Mouse (Mus musculus): ENCODE measurements at regions not wholly inside any gene's neighbourhood (a gene's known extent, or its start where the extent isn't known, plus 50 kb on each side); places are given as distances from the start of the nearest gene placed in this dataset.

DNA sequence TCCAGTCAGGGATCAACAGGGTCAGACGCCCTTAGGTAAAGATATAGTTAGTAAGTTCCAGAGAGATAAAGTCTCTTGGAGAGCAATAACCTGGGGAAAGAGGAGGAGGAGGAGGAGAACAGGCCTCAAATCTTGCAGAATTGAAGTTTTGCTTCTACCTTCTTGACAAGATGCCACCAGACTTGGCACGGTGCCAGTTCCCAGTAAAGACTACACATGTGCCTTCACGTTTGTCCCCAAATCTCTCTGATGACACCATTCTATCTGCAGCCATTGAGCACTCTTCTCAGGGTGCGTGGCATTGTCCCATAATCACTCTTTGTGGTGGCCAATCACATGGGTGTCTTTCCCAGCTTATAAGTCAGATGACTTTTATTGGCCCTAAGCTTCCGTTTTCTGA lies 64.3 kb downstream of the Cartpt start:
- Histone ChIP-seq H3K36me3 (ENCODE audit: control insufficient read depth in 1 of 2, insufficient read depth in 2 of 2, low read length in 2 of 2) (no peaks in the 10 kb centered on the region), H3K4me3 (ENCODE audit: control insufficient read depth in 1 of 2, insufficient read depth in 1 of 2, low read depth in 2 of 2, low read length in 2 of 2) (no peak overlapping the region), H3K27me3 (ENCODE audit: control insufficient read depth in 1 of 2, insufficient read depth in 2 of 2, low read length in 2 of 2) (no peaks in the 10 kb centered on the region), H3K9me3 (replicated peaks; ENCODE audit: insufficient read depth, low read length) (no peaks in the 10 kb centered on the region), H3K4me1 (ENCODE audit: control insufficient read depth in 1 of 2, insufficient read depth in 2 of 2, low read length in 2 of 2) (no peaks in the 10 kb centered on the region), H3K9ac (ENCODE audit: control insufficient read depth, low read depth, low read length, poor library complexity, severe bottlenecking) (no peak overlapping the region), H3K27ac (ENCODE audit: control insufficient read depth, low read depth, low read length) (no peak overlapping the region), H3K79me2 (ENCODE audit: control insufficient read depth, insufficient read depth, low read length, poor library complexity) (no peaks in the 10 kb centered on the region)
- DNase-seq (ENCODE audit: low read depth, low spot score): no peak
- no peak for TF ChIP-seq USF2 (IDR thresholded peaks at IDR 0.05; ENCODE audit: borderline replicate concordance in 1 of 2, insufficient read depth in 1 of 2, low read depth in 1 of 2, low read length in 2 of 2)
- TF ChIP-seq KAT2A (conservative IDR thresholded peaks at IDR 0.05; ENCODE audit: low read depth, low read length): no peak
- TF ChIP-seq SIN3A (IDR thresholded peaks at IDR 0.05; ENCODE audit: low read length): no peak

DNA sequence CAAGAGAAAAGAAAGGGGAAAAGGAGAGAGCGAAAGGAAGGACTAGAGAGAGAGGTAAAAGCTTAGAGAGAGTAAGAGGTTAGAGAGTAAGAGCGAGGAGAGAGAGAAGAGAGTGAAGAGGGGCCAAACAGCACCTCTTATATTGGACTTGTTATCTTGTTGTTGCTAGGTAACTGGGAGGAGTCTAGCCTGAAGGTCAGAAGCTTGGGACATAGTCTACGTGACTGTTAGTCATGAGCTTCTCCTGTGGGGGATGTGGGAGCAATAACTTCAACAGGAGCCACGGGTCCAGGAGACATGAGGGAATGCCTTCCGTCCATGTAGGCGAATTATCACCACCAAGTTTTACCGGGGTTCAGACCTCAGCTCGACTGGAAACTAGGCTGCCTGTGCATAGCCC lies 65.4 kb downstream of the Cartpt start:
- H3K36me3 ChIP-seq (ENCODE audit: control insufficient read depth in 1 of 2, insufficient read depth in 2 of 2, low read length in 2 of 2): no peaks in the 10 kb centered on the region
- H3K27me3 ChIP-seq (ENCODE audit: control insufficient read depth in 1 of 2, insufficient read depth in 2 of 2, low read length in 2 of 2): no peaks in the 10 kb centered on the region
- no peaks in the 10 kb centered on the region for H3K79me2 ChIP-seq (ENCODE audit: control insufficient read depth, insufficient read depth, low read length, poor library complexity)
- no peak overlapping the region for H3K4me3 ChIP-seq (ENCODE audit: control insufficient read depth in 1 of 2, insufficient read depth in 1 of 2, low read depth in 2 of 2, low read length in 2 of 2)
- DNase-seq (ENCODE audit: low read depth, low spot score): no peak
- H3K9ac ChIP-seq (ENCODE audit: control insufficient read depth, low read depth, low read length, poor library complexity, severe bottlenecking): no peak overlapping the region
- TF ChIP-seq ZNF384 (IDR thresholded peaks at IDR 0.05; ENCODE audit: low read depth, low read length) (no peak), BHLHE40 (IDR thresholded peaks at IDR 0.05; ENCODE audit: borderline replicate concordance, low read depth, low read length) (no peak), ELF1 (IDR thresholded peaks at IDR 0.05; ENCODE audit: low read depth, low read length) (no peak), MYC (IDR thresholded peaks at IDR 0.05; ENCODE audit: low read depth, low read length) (no peak), NRF1 (IDR thresholded peaks at IDR 0.05; ENCODE audit: insufficient read depth, low read depth, low read length, poor library complexity, severe bottlenecking) (no peak), GABPA (IDR thresholded peaks at IDR 0.05; ENCODE audit: low read depth, low read length) (no peak), MXI1 (IDR thresholded peaks at IDR 0.05; ENCODE audit: low read depth, low read length) (no peak)
- no peak overlapping the region for H3K27ac ChIP-seq (ENCODE audit: control insufficient read depth, low read depth, low read length)
- H3K9me3 ChIP-seq (replicated peaks; ENCODE audit: insufficient read depth, low read length): no peaks in the 10 kb centered on the region
- no peaks in the 10 kb centered on the region for H3K4me1 ChIP-seq (ENCODE audit: control insufficient read depth in 1 of 2, insufficient read depth in 2 of 2, low read length in 2 of 2)

DNA sequence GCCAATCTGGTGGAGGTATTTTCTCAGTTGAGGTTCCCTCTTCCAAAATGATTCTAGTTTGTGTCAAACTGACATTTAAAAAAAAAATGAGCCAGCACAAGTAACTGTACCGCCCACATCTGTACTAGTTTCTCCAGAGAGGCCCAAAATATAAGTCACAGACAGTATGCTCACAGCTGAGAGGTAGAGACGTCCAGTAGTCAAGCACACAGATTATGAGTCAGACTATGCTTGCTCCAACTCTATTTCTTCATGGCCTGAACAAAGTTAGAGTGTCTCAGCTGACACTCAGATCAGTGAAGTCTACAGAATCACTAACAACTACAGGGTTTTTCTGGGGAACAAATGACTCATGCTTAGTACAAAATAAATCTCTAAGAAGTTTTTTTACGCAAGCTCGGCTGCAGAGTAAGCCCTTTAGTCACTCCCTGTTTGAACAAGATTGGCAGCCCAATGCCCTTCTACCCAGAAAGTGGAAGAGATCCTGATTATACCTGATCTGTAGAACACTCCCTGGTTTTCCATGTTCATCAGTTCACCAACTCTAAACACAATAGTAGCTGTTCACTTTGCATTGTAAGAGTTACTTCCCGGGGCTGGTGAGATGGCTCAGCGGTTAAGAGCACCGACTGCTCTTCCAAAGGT lies 70.7 kb downstream of the Cartpt start:
- no peaks in the 10 kb centered on the region for H3K4me1 ChIP-seq (ENCODE audit: control insufficient read depth in 1 of 2, insufficient read depth in 2 of 2, low read length in 2 of 2)
- no peak overlapping the region for H3K27ac ChIP-seq (ENCODE audit: control insufficient read depth, low read depth, low read length)
- H3K4me3 ChIP-seq (ENCODE audit: control insufficient read depth in 1 of 2, insufficient read depth in 1 of 2, low read depth in 2 of 2, low read length in 2 of 2): no peak overlapping the region
- no peaks in the 10 kb centered on the region for H3K36me3 ChIP-seq (ENCODE audit: control insufficient read depth in 1 of 2, insufficient read depth in 2 of 2, low read length in 2 of 2)
- TF ChIP-seq HCFC1 (IDR thresholded peaks at IDR 0.05; ENCODE audit: low read depth, low read length): no peak
- no peak for TF ChIP-seq KAT2A (conservative IDR thresholded peaks at IDR 0.05; ENCODE audit: low read depth, low read length)
- no peak for TF ChIP-seq CTCF (IDR thresholded peaks at IDR 0.05 in 2 of 3, conservative IDR thresholded peaks at IDR 0.05 in 1 of 3; ENCODE audit: control insufficient read depth in 1 of 3, insufficient read depth in 1 of 3, low read depth in 2 of 3, low read length in 3 of 3, poor library complexity in 1 of 3, severe bottlenecking in 1 of 3)
- TF ChIP-seq MAX (IDR thresholded peaks at IDR 0.05; ENCODE audit: low read length): no peak
- TF ChIP-seq MYB (IDR thresholded peaks at IDR 0.05; ENCODE audit: low read depth, low read length): no peak
- no peak for TF ChIP-seq ZKSCAN1 (IDR thresholded peaks at IDR 0.05; ENCODE audit: low read depth, low read length)
- no peak for TF ChIP-seq RCOR1 (IDR thresholded peaks at IDR 0.05; ENCODE audit: low read depth, low read length)
- TF ChIP-seq ZMIZ1 (IDR thresholded peaks at IDR 0.05; ENCODE audit: low read depth, low read length): no peak
- no peak for TF ChIP-seq JUND (IDR thresholded peaks at IDR 0.05; ENCODE audit: low read depth, low read length)
- H3K27me3 ChIP-seq (ENCODE audit: control insufficient read depth in 1 of 2, insufficient read depth in 2 of 2, low read length in 2 of 2): no peaks in the 10 kb centered on the region
- H3K79me2 ChIP-seq (ENCODE audit: control insufficient read depth, insufficient read depth, low read length, poor library complexity): no peaks in the 10 kb centered on the region
- H3K9me3 ChIP-seq (replicated peaks; ENCODE audit: insufficient read depth, low read length): no peaks in the 10 kb centered on the region
- H3K9ac ChIP-seq (ENCODE audit: control insufficient read depth, low read depth, low read length, poor library complexity, severe bottlenecking): no peak overlapping the region
- DNase-seq (ENCODE audit: low read depth, low spot score): no peak
